Mouse (Mus musculus) c-Kit-positive CD71-positive TER-119-negative erythroid progenitor cells, embryonic 14.5 days (primary cell): Measurements from ENCODE around the gene Fam129a.

Source experiments
- DNase-seq: peaks from one replicate; pipeline ENCODE4 v3.0.0-alpha.2; 2013; ENCODE audit warnings: low read depth

Fam129a gene

DNA sequence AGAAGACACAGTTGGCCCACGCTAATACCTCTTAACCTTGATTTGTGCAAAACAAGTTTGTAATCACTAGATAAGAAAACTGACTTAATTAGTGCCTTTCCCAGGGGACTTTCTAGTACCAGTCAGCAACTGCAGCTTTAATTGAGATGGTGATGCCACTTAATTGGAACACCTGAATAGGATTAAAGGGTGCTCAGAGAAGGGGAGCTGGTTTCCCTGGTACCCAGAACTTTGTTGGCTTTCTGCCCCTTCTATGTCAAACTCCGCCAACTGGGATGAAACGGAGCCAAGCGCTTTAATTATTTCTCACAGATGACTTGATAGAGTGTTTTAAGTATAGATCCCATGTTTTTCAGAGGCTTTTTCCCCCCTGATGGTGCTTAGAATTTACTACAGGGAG, 55.6 kb downstream of the Fam129a start:
- DNase-seq: no peak

DNA sequence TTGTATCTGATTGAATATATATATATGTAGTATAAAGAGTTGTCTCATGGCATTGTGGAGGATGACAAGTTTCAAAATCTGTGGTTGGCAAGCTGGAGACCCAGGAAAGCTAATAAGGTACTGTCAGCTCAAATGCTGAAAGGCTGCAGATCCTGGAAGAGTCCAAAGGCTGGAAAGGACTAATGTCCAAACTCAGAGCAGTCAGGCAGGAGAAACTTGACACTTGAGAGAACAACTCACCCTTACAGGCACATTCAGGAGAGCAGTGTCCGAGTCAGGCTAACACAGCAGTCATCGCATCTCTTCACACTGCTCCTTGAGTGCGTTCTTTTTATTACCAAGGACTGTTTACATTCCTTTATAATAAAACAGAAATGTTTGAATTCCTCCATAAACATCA, 56.2 kb downstream of the Fam129a start:
- DNase-seq: no peak

DNA sequence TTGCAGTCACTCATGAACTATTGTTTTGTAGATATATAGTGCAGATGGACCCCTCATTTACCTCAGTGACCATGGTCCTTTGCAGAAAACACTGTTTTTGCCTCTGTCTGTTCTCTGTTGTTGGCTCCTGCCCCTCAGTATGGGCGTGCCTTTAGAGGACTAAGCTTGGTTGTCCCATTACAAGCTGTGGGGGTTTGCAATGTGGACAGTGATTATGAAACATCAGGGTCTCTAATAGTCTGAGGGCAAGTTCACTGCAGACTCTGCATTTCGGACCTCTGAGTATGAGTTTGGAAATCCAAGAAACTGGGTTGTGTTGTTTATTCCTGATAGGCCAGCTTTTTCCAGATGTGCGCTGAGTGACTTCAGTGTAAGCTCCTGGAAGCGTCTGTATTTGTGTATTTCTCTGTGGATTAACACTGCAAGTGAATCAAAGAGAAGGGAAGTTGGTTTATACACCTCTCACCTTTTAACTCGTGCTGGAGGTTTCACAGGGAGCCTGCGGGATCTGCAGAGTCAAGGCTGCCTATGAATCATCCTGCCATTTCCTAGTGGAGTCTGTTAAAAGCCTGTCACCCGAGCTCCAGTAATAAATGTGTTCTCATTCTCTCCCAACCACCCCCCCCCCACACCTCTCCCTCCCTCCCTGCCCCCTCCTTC, 58.7 kb downstream of the Fam129a start:
- DNase-seq: no peak

DNA sequence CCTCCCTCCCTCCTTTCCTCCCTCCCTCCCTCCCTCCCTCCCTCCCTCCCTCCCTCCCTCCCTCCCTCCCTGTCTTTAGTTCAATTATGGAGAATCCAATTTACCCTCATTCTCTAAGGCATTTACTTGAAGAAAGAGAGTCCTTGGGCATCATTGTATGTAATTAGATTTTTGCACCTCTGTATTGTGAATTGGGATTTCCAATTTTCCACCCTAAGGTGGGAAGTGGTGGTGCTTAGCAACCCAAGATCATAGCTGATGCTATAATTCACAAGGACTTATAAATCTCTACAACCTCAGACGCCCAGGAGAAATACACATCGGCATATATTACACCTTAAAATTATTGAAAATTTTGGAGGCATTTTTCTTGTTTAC, 59.3 kb downstream of the Fam129a start:
- no peak for DNase-seq

- no peak for DNase-seq
Measured at GRCm38 (mm10) chr1:151631061-151631460, 60.1 kb downstream of the Fam129a start.

GRCm38 (mm10) chr1:151631703-151632294, 60.8 kb downstream of the Fam129a start:
- DNase-seq: no peak

DNA sequence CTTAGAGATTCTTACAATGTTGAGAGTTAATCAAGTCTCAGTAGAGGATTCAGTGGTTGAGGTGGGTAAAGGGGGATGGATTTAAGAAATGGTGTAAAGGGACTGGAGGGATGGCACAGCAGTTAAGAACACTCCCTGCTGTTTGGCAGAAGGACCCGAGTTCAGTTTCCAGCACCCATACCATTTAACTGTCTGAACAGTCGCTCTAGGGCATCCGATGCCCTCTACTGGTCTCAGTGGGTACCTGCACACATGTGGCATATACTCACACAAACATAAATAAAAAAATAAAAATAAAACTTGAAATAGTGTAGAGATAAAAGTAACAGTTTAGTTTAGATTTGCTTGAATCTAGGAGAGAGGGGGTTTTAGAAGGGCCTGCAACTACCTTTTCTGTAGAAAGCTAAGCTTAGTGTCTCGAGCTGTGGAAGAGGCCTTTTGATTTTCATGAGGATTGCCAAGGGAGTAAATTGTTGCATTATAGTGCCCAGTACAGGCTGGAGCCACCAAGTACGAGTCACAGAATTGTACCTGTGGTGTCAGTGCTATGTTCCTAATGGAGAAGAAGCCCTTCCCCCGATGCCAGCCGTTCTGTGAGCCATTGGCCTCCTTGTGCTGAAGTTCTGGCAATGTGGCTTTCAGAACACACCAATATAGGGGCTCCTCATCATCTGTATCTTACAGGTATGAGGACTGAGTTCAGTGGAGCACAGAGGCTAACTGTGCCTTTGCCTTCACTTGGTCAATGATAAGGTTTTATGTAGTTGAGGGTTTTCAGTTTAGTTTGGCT, 61.8 kb downstream of the Fam129a start:
- DNase-seq: no peak

GRCm38 (mm10) chr1:151636637-151637036, 65.7 kb downstream of the Fam129a start:
- no peak for DNase-seq

DNA sequence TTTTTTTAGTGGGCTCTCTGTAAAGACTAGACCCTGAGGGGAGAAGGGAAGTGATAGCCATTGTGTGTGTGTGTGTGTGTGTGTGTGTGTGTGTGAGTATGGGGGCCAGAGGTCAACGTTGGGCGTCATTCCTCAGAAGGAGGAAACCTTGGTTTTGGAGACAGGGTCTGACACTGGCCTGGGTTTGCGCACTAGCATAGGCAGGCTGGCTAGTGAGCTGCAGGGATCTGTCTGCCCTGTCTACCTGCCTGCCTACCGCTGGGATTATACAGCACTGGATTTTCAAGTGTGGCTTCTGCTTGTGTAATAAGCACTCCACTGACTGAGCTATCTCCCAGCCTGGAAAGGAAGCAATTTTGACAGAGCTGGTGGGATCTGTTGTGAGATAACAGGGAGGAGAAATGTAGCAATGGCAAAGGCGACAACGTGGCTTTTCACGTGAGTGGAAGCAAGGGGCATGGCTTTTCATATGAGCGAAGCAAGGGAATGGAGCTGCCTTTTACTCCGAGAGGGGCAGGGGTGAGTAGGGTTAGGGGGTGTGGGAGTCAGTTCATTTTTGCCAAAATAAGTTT, 66.5 kb downstream of the Fam129a start:
- DNase-seq: no peak

- no peak for DNase-seq
Measured at GRCm38 (mm10) chr1:151638357-151638756, 67.4 kb downstream of the Fam129a start.

- no peak for DNase-seq
Measured at GRCm38 (mm10) chr1:151638770-151639169, 67.8 kb downstream of the Fam129a start.

GRCm38 (mm10) chr1:151646380-151646779, 75.4 kb downstream of the Fam129a start:
- DNase-seq: no peak

- no peak for DNase-seq
Measured at GRCm38 (mm10) chr1:151648099-151648498, 77.1 kb downstream of the Fam129a start.

DNA sequence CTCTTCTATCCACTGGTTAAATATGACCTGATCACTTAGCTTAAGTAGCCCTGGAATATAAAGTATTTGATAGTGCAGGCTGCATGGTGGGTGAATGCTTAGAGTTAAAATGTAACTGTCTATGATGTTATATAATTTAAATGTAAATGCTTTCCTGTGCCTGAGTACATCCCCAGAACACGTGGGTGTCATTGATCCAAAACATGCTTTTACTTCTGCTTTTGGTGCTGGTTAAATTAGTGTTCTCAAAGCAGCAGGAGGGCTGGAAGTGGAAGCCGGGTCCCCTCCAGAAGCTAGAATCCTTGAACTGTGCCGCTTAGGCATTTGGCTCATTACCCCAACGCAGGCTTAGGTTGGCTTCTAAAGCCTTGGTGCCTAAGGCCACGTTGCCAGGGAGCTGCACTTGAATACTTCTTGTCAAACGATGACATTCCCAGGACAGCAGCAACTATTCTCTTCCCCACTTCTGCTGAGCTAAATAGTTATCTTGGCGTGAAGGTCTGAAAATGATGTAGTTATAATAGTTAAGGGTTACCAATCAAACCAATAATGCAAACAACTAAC, 86.1 kb downstream of the Fam129a start:
- no peak for DNase-seq

DNA sequence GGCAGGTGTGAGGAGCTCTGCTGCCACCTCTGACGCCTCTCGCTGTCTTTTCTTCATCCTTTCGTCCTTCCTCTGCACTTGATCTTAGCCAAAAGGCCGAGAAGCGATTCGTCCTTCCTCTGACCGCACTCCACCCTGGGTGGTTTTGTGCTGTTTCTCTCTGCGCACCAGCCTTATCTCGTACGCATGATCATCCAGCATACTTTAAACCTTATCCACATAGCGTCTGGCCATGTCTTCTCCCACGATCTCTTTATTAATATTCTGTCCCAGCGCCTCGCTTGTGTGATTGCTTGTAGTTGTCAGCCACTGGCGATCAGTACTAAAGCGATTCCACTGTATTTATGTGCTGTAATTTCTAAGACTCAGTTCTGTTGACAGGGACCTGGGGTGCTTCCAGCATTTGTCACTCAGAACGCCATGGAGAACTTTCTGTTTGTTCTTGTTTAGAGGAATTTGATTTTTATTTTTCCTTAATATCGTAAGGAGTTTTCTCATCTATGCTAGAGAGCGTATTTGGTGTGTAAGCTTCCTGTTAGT, 87.4 kb downstream of the Fam129a start:
- DNase-seq: no peak

DNA sequence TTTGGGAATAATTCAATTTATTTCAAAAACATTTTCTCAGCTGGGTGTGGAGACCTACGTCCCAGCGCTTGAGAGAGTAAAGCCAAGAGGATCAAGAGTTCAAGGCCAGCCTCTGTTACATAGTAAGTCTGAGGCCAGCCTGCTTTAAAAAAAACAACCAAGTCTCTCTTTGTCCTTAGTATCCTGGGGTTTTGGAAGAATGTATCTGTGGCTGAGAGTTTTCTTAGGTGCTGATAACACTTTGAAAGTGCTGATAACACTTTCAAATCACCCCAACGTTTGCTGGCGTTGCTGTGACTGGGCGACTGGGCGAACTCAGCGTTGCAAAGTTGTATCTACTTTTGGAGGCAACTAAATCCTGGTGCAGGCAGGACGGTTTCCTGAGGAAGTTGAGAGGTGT, 88.7 kb downstream of the Fam129a start:
- DNase-seq: no peak

DNA sequence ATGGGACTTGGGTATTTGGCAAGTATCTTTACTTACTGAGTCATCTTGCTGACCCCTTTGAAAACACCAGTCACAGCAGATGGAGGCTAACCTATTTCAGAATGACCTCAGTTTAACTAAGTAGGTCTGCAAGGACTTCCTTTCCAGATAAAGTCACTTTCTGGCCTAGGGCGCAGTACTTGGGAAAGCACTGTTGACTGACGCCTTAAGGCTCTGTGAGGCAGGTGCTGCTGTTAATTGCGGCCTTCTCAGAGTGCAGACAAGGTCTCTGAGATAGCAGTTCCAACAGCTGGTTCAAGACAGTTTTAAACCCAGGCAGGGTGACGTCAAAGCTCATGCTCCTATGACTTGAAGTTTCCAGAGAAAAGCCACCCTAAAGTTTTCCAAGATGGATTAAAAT, 89.3 kb downstream of the Fam129a start:
- no peak for DNase-seq

DNA sequence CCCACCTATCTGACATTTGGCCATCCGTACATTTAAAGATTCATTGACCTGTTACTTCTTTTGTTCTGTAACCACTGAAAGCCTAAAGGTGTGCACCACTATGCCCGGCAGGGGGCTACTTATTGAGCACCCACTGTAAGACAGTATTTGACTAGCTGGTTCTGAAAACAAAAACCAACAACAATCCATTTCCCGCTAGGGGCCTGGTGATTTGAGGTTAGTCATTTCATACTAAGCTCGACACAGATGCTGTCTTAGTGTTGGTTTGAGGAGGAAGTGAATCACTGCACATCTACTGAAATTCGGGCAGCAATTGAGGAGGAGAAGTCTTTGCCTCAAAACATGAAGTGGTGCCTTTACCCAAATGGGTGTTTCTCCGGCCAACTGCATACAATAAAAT, 89.9 kb downstream of the Fam129a start:
- no peak for DNase-seq

GRCm38 (mm10) chr1:151661684-151662439, 90.9 kb downstream of the Fam129a start:
- no peak for DNase-seq

DNA sequence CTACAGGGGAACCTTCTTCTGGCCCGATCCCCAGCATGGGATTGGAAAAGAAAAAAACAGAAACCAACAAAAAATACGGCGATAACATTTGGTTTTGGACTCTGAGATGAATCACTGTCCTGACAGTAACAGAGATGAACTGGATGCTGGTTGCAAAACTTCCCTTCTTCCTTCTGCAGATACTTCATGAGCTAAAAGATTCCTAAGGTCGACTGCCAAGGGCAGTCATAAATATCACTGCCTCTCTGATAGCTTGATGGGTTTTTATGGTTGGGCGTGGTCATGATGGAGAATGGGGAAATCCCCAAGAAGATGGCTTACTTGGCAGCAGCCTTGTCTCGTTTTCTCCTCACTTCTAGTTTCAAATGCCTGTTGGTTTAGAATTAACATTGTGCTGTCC, 92.0 kb downstream of the Fam129a start:
- DNase-seq: no peak

GRCm38 (mm10) chr1:151664384-151664783, 93.4 kb downstream of the Fam129a start:
- no peak for DNase-seq
